Mouse (Mus musculus) cerebellum, adult 18-20 months (tissue): ENCODE results near the gene Wdr90.

Experiments used
- DNase-seq, 2 experiments: peaks; one replicate each; pipeline ENCODE4 v3.0.0; 2021

Wdr90 gene

DNA sequence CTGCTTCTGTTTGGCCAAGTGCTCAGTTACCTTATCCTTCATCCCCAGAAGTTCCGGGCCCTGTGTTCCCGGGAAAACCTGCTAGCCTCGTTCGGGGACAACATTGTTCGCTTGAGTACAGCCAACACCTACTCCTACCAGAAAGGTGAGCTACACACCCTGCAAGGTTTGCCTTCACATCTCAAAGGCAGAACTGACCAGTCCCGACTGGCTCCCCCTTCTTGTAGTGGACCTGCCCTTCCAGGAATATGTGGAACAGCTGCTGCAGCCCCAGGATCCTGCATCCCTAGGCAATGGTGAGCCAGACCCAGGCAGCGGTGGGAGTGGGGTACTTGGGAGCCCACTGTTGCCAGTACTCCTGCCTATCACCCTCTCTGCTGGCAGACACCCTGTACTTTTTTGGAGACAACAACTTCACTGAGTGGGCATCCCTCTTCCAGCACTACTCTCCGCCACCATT is 31.7 kb downstream of the Wdr90 start:
- DNase-seq = peak in 1 of 2 experiments; percentile 26

- DNase-seq = peak; percentile 86 to 87
Observed at GRCm38 (mm10) chr17:25828712-25829557, 32.4 kb downstream of the Wdr90 start, which contains the start of gene Jmjd8. Gene Jmjd8 (plus strand): TSS chr17:25828867.

DNA sequence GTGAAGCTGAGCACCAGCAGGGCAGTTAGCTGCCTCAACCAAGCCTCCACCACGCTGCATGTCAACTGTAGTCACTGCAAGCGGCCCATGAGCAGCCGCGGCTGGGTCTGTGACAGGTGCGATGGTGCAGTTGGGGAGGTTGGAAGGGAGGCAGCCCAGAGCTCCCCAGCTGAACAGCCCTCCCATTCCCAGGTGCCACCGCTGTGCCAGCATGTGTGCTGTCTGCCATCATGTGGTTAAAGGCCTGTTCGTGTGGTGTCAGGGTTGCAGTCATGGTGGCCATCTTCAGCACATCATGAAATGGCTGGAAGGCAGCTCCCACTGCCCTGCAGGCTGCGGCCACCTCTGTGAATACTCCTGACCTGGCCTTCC is 33.1 kb downstream of the Wdr90 start:
- DNase-seq = peak in 1 of 2 experiments; percentile 25

DNA sequence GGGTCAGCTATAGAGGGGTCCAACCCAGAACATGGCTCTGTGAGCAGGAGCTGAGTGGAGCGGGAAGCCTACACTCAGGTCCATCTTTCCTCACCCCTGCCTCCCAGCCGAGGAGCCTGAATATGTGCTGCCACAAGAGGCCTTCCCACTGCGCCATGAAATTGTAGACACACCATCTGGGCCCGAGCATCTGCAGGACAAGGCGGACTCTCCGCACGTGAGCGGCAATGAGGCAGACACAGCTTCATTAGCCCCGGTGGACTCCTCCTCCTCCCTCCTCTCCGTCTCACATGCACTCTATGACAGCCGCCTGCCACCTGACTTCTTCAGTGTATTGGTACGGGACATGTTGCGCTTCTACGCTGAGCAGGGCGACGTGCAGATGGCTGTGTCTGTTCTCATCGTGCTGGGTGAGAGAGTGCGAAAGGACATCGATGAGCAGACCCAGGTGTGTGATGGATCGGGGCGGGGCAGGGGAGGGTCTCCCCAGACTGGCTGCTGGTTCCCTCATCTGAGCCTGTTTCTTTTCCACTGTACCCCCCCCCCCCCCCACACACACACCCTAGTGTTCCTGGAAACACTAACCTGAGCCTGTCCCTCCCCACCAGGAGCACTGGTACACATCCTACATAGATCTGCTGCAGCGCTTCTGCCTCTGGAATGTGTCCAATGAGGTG is 33.6 kb downstream of the Wdr90 start:
- no peak for DNase-seq

GRCm38 (mm10) chr17:25827011-25827410 is 34.3 kb downstream of the Wdr90 start:
- no peak for DNase-seq

GRCm38 (mm10) chr17:25825984-25826570 is 35.2 kb downstream of the Wdr90 start:
- no peak for DNase-seq

- DNase-seq = peak in 1 of 2 experiments; percentile 23
Observed at GRCm38 (mm10) chr17:25825311-25825710, 36.0 kb downstream of the Wdr90 start.

- no peak for DNase-seq
Observed at GRCm38 (mm10) chr17:25824362-25825142, 36.7 kb downstream of the Wdr90 start.

DNA sequence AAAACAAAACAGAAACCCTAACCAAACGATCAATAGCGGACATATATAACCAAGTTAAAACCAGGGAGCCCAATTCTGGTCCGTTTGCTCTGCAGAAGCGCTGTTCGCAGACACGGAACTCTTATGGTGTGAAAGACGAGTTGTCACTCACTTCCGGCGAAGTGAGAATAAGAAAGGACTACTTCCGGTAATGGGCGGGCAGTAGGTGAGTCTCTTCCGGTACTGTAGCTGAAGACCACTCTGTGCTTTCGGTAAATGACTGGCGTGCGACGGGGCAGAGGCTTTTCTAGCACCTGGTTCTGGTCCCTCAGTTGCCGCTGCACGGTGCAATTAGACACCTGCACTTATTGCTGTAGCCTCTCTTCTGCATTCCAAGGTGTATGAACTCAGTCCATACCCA is 37.8 kb downstream of the Wdr90 start, which contains the start of gene Wdr24:
Gene Wdr24, plus strand, starts transcription at position 176 of the 400 bp plus-strand sequence.
- peak; percentile 75 to 84 for DNase-seq

DNA sequence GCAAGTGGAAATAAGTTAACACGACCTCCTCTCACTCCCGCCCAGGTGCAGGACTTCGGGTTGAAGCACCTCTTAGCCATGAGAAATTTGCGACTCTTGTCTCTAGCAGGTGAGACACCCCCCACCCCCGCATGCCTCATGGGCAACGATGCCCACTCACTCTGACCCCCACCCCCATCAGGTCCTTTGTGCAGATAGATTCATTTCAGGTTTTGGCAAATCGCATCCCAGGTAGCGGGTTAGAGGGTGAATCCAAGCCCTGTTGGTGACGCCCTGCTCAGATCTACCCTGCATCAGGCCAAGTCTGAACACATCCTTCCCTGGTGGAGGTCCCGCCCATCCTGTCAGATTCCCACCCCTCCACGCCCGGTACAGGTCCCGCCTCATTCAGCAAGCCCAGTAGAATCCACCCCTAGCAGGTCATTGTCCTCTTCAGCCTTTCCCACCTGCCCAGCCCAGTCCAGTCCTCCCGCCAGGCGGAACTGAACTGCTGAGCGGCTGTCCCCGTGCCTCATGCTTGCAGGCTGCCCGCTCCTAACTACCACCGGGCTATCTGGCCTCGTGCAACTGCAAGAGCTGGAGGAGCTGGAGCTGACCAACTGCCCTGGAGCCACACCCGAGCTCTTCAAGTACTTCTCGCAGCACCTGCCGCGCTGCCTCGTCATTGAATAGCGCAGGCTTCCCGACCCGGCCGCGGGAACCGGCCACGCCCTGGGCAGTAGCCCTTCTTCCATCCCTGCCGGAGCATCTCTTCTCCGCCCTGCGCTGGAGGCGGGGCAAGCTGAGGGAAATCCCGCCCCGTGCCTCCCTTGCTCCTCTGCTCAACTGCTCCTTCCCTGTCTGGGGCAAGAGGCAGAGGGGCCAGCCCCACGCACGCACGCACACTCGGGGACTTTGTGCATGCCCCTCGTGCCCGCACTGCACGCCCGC is 42.2 kb downstream of the Wdr90 start:
- DNase-seq = peak in 1 of 2 experiments; percentile 14

GRCm38 (mm10) chr17:25817662-25818061 is 43.6 kb downstream of the Wdr90 start:
- peak in 1 of 2 experiments; percentile 9 for DNase-seq

DNA sequence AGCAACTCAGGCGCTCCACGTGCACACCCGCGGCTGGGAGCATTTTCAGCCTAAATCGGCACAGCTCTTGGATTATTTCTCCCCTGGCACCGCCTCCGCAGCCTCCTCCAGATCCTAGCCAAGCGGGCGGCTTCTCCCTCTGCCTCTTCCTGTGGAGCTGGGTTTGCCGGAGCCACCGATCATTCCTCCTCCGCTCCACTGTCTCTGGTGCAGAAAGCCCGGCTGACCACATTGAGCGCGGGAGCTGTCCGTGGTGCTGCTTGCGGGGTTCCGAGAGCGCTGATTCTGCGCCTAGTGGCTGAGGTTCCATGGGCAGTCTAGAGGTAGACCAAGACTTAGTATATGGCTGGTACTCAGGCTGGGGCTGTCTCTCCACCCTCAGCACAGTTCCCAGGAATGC is 47.8 kb downstream of the Wdr90 start:
- DNase-seq = peak; percentile 70 to 74

DNA sequence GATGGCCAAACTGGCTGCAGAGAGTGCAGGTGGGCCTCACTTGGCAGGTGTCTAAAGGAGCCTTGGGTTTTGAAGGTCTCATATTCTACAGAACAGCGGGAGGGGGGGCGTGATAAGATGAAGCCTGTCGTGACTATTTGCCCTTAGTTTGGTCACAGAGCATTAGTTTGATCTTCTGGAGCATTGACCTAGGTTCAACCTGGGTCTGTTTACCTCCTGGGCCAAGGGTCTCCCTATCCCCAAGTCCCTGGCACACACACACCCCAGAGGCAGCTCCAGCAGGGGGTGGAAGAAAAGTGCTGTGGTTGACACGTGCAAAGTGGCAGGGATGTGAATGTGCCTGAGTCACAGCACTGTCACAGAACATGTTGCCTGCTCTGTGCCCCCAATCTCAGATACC is 50.4 kb downstream of the Wdr90 start:
- DNase-seq = peak; percentile 21 to 29

GRCm38 (mm10) chr17:25809606-25810340 is 51.5 kb downstream of the Wdr90 start:
- peak; percentile 79 to 86 for DNase-seq

DNA sequence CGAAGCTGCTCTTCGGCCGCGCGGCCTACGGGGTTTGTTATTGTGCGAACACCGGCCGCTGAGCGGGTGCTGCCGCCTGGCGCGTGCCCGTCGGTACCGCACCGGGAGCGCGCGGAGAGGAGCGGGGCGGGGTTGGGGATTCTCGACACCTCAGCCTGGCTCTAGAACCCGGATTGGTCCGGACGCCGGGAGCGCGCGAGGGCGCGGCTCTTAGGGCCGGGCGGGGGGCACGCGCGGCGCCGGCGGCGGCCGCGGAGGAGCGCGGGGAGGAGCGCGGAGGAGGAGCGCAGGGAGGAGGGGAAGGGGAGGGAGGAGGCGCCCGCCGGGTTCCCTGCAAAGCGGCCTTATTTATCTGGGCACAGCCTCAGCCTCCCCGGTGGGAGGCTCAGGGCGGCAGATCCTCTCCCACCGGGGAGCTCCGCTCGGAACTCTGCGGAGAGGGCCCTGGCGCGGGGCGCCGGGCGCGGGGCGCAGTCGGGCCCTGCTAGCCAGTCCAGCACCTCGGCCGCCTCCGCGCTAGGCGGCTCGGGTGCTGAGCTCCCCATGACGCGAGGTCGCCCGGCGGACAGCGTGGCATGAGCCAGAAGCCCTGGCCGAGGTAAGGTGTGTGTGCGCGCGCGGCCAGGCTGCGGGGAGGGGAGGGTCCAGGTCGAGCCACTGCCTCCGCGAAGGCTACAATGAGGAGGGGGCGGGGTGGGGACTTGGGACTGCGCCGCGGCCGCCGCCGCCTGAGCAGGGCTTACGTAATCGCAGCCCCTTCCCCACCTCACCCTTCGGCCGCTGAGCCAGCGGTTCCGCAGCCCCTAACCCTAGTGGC is 52.3 kb downstream of the Wdr90 start, which contains the start of gene Fbxl16:
Gene Fbxl16, plus strand, starts transcription at position 297 of the 817 bp plus-strand sequence.
- peak; percentile 96 to 97 for DNase-seq

DNA sequence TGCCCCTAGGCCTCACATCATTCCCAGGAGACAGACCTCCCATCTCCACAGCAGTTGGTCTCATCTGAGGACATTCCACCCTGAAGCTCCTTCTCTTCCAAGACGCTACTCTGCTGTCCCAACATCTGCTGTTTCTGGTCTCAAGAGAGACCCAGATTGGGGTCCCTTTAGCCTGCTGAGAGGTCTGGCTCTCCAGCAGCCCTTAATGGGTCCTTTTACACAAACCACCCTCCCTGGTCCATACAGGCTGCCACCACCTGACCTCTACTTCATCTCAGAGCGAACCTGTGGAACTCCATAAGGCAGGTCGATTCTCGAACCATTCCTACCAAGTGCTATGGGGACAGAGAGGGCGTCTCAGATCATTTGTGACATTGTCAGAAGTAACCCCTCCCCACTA is 53.3 kb downstream of the Wdr90 start:
- peak in 1 of 2 experiments; percentile 22 for DNase-seq

DNA sequence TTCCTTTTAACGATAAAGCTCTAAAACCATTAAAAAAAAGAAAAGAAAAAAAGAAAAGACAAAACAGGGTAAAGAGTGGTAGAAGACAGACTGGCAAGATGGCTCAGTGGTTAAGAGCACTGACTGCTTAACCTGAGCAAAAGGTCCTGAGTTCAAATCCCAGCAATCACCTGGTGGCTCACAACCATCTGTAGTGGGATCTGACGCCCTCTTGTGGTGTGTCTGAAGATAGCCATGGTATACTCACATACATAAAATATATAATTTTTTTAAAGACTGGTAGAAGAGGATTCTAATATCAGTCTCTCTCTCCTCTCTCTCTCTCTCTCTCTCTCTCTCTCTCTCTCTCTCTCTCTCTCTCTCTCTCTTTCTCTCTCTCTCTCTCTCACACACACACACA is 53.8 kb downstream of the Wdr90 start:
- peak; percentile 17 to 36 for DNase-seq

DNA sequence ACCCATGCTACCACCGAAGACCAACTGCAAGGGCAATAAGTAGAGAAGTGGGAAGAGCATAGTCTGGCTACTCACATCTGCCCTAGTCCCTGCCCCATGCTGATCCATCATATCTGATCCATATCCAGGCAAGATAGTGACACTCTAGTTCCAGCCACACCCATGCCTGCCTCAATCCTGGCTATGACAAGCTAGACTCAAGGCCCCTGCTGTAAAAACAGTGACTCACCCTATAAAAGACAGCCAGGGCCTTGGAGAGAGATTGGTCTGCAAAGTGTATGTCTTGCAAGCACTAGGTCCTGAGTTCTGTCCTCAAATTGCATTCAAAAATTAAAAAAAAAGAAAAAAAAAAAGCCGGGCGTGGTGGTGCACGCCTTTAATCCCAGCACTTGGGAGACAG is 54.8 kb downstream of the Wdr90 start:
- DNase-seq = no peak

DNA sequence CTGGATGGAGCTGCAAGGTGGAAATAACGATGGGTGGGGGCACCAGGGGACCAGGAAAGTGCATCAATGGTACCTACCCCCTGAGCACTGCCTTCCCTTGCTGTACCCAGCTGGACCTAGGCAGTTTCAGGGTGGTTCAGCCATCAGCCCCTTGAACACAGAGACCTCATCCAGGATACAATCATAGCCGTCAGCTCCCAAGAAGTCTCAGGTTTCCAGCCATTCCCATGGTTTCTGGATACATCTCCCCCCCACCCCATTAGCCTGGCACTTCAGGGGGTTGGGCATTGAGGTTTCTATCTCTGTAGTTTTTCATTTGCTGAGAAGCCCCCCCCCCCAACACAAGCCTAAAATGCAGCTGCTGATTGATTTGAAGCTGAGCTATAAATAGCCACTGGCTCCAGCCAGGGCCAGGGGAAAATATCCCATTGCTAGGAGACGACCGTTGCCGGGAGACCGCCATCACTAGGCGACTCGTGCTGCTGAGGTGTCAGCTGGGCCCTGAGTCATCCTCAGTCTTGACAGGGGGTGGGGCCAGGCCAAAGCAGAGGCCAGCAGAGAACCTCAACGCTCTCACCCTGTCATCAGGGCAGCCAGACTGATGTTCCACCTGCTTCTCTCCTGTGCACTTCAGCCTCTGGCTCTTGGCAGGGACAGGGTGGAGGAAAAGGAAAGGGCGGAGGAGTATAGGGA is 58.3 kb downstream of the Wdr90 start:
- DNase-seq = peak in 1 of 2 experiments; percentile 33
